Mouse (Mus musculus): ENCODE data around the gene Pfkm.

Pfkm gene

GRCm38 (mm10) chr15:98170917-98171316 is 78.5 kb downstream of the Pfkm start:
- no peak for DNase-seq (ENCODE audit: low spot score)

- DNase-seq (ENCODE audit: low spot score): no peak
Measured at GRCm38 (mm10) chr15:98172113-98172512, 79.7 kb downstream of the Pfkm start.

- no peak for DNase-seq (ENCODE audit: low spot score)
Measured at GRCm38 (mm10) chr15:98173821-98174220, 81.4 kb downstream of the Pfkm start.

- DNase-seq (ENCODE audit: low spot score): no peak
Measured at GRCm38 (mm10) chr15:98177320-98177719, 84.9 kb downstream of the Pfkm start.

GRCm38 (mm10) chr15:98180567-98181131 is 88.3 kb downstream of the Pfkm start:
- no peak for DNase-seq (ENCODE audit: low spot score)

GRCm38 (mm10) chr15:98181132-98181711 is 88.8 kb downstream of the Pfkm start:
- peak; percentile 66 for DNase-seq (ENCODE audit: low spot score)

All from spleen, adult 12 weeks (tissue).